Mouse (Mus musculus) erythroblast, embryonic 14.5 days (primary cell): ENCODE measurements around the gene Pabpc4.

Experiments
- GATA1 ChIP-seq: IDR thresholded peaks from 2 replicates; pipeline ENCODE4 v1.6.1; 2012; ENCODE audit warnings: low read length, inconsistent platforms, mixed read lengths
- TAL1 ChIP-seq: IDR thresholded peaks from 3 replicates; pipeline ENCODE4 v1.6.1; 2012; ENCODE audit warnings: low read length, inconsistent platforms, mixed read lengths

- TF ChIP-seq GATA1 = no peak
- no peak for TF ChIP-seq TAL1
Observed at GRCm38 (mm10) chr4:123247147-123247880, 14.8 kb upstream of the Pabpc4 start.
